Mouse (Mus musculus) gastrocnemius, postnatal 36 days (tissue): Measurements from ENCODE around the gene Krt18. TPM values are rescaled to one million over a fixed set of nuclear protein-coding genes. Genes with fewer than 3 reads are reported as not detected.
"Not testable (repeated sequence)": the region's sequence is repeated elsewhere in the genome, so short reads cannot be mapped to it uniquely, and the experiment has no call there.

ENCODE experiments used
- DNase-seq, 2 experiments: peaks; one replicate each; pipeline ENCODE4 v3.0.0; 2022
- intact Hi-C: fragments of 180-260 bp; cut with DNase I; formaldehyde crosslinking; loops from one replicate; pipeline ENCODE4 v1.15.1; 2025
- total RNA-seq, 2 experiments: library from RNA; stranded (reverse); gene quantifications; 2 replicates each; pipeline ENCODE4 v1.2.3; 2021

Krt18 gene
- total RNA-seq, 2 experiments from 2014 or later, result 1.3 TPM; not detected in 1

DNA sequence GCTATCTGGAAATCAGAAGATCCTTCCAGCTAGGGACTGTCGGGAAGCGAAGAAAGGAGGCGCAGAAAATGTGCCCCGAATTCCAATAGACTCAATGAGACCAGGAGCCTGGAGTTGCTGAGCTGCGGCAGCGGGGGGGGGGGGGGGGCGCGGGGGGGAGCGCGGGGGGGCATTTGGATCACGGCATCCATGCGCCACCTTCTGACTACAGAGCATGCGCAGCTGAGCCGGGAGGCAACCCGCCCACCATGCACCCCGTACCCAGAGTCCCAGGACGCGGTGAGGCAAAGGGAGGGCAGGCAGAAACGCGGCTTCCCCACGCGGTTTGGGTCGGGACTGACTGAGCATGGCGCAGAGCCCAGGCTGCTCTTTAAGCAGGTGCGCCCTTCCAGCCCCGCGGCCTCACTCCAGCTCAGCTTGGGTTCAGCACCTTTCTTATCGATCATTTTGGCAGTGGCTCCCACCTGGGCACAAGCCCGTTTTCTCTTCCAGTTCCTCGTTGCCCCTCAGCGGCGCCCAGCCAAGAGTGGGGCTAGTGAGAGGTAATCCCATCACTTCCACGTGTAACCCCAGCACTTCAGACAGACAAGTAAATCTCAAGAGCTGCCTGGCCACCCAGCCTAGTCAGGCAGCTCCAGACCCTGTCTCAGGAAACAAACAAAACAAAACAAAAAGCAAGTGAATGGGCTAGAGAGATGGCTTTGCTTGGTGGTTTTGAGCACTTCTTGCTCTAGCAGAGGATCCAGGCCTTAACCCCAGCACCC lies 24.1 kb downstream of the Krt18 start:
- peak in 1 of 2 experiments; percentile 19 for DNase-seq
- intact Hi-C loops, result no loop called here

DNA sequence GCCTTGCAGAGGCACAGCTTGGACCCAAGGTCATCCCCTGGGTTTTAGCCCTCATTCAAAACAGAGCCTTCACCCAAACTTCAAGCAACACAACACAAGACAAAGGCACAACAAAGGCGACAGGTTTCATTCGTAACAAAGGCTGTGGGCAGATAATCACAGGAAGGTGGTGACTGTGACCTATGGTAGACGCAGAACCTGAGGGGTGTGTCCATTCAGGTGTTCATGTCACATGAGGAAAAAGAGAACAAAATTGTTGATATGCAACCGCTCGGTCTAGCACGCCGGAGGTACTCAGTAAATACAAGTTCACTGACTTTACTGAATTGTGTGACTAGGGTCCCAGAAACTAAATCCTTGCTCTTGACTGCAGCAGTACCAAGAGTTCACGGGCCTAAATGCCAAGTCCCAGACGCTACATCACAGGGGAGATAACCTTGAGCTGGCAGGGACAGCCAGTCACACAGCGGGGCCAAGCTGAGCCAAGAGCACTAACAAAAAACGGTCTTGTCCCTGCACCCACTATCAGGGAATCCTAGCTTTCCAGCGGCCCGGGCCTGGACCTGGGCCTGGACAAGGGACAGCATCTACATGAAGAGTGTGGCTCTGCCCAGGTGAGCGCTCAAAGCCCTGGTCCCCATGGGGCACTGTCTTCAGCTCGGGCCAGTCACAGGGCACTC lies 28.7 kb downstream of the Krt18 start:
- no peak for DNase-seq
- intact Hi-C loops, result no loop called here

DNA sequence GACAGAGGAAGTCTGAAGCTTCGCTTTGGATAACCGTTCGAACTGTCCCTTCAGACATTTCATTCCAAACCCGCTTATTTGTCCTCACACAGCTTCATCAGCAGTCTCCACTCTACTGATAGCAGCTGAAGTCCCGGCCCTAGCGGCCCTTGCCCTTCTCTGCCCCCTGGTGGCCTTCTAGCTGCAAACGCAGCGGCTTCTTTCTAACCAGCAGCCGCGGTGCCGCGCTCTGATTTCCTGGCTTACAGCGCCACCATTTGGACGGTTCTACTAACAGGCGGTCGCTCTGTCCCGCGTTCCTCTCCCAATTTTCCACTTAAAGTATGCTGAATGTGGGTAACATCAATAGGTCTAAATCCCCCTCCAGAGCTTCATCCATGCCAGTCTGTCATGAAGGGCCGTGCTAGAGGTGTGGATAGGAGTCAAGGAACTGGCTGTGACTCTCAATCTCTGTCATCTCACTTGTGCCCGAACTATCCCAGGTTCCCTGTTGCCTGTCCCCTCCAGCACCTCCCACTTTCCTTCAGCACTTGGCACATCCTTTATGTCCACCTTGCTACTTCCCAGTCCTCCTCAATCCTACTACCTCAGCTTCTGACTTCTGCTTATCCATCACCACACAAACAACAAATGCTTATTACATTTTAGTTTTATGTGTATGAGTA lies 37.8 kb downstream of the Krt18 start:
- peak; percentile 83 to 93 for DNase-seq
- intact Hi-C loops, result loop anchor here (1.0 to 10.0 kb wide), 3 partner anchors 77 to 738 kb away; no protein-coding TSS in a partner anchor

DNA sequence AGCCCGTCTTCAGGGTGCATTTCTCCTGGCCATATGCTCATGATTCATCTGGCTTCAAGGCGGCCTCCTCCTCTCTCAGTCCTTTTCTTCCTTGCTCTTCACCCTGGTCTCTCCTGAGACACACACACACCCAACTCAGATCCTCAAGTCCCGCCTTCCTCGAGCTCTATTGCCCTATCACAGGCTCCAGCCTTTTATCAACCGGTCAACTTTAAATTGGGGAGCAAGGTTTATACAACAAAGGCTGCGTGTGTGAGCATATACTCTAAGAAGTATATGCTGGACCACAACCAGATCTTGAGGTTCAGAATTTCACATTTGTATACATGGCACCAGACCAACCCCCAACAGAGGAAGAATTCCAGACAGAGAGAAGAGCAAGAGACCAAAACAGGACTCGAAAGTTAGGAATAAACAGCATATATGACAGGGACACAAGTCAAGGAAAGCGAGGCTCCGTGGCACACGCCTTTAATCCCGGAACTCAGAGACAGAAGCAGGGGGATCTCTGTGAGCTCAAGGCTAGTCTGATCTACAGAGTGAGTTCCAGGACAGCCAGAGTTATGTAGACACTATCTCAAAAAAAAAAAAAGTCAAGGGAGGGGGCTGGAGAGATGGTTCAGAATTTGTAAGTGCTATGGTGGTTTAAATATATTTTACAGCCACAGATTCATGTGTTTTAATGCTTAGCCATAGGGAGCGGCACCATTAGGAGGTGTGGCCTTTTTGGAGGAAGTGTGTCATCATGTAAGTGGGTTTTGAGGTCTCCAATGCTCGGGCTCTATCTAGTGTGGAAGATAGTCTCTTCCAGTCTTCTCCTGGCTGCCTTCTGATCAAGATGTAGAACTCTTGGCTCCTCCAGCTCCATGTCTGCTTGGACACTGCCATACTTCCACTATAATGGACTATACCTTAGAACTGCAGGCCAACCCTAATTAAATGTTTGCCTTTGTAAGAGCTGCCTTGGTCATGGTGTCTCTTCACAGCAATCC lies 42.8 kb downstream of the Krt18 start:
- intact Hi-C loops, result loop anchor here (10.0 kb wide), 1 partner anchor 846 kb away; the partner anchor contains the start of gene Grasp
- DNase-seq, result no peak

DNA sequence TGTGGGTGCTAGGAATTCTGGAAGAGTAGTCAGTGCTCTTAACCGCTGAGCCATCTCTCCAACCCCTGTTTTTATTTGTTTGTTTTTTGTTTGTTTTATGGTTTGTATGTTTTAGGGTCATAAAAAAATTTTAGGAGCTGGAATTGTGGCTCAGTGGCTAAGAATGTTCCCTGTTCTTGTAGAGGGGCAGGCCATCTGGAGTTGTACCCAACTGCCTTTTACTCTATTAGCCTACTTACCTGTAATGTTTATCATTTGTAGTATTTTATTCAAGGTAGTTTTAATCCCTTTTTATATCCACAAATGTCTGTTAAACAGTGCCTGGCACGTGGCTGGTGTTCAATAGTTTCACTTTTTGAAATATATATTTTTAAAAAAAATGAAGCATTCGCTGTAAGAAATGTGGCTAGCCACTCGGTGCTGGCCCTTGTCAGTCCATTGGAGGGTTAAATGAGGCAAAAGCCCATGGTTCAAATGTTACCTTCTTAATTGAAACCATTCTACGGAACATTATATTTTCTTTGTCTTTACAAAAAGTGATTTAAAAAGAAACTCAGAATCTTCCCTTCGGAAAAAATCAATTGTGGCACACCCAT lies 45.1 kb downstream of the Krt18 start:
- intact Hi-C loops, result loop anchor here (10.0 kb wide), 1 partner anchor 848 kb away; the partner anchor contains the start of gene Grasp

DNA sequence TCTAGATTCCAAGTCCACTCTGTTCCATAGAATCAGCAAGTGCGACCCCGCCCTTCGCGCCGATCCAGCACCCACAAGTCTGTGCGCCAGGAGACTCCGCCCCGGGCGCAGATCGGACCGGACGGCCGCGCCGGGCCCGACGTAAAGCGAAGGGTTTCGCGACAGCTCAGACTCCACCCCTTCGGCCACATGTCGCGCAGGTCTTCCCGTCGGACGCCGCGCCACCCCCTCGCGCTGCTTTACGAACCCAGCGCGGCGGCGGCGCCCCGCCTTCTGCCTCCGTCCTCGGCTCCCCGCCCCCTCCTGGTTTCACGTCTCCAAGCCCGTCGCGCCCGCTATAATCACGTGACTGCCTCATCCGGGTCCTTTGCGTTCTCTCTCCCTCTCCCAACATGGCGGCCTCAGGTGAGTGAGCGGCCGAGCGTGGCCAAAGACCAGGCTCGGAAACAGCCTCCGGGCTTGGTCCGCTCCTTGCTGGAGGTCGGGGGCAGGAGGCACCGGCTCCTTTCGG lies 45.6 kb downstream of the Krt18 start, which contains the start of gene Eif4b:
Gene Eif4b (plus strand): TSS at position 215 of the 511 bp plus-strand sequence.
- peak; percentile 97 to 98 for DNase-seq
- intact Hi-C loops, result loop anchor here (10.0 kb wide), 1 partner anchor 849 kb away; the partner anchor contains the start of gene Grasp

More for the DNA sequence above, 45.1 kb downstream of the Krt18 start:
- no peak for DNase-seq

DNA sequence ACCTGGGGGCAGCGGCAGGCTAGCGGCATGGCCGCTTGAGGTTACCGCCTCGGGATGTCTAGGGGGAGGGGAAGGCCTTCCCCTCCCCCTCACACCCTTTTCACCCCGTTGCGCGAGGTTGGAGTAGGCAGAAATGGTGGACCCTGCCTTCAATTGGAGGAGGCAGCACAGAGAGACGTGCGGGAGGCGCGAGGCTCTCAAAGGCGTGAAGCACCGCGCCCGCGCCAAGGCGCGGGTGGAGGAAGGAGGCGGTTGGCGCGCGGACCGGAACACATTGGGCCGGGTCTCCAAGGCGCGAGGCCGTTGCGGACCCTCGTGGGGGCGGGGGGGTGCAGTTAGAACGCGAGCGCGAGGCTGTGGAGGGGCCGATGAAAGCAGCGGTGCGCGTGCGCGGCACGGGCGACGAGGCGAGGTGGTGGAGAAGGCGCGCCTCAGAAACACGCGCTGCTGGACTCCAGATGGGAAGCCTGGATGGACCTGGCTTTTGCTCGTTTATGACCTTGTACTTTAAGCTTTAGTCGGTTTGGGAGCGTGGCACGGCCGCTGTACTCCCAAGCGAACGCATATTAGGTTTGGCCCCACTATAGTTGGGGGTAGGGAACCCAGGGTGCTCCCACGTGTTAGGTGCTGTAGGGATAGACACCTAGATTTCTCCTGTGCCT lies 46.2 kb downstream of the Krt18 start:
- intact Hi-C loops, result loop anchor here (10.0 kb wide), 1 partner anchor 849 kb away; the partner anchor contains the start of gene Grasp
- DNase-seq, result peak; percentile 39 to 58

DNA sequence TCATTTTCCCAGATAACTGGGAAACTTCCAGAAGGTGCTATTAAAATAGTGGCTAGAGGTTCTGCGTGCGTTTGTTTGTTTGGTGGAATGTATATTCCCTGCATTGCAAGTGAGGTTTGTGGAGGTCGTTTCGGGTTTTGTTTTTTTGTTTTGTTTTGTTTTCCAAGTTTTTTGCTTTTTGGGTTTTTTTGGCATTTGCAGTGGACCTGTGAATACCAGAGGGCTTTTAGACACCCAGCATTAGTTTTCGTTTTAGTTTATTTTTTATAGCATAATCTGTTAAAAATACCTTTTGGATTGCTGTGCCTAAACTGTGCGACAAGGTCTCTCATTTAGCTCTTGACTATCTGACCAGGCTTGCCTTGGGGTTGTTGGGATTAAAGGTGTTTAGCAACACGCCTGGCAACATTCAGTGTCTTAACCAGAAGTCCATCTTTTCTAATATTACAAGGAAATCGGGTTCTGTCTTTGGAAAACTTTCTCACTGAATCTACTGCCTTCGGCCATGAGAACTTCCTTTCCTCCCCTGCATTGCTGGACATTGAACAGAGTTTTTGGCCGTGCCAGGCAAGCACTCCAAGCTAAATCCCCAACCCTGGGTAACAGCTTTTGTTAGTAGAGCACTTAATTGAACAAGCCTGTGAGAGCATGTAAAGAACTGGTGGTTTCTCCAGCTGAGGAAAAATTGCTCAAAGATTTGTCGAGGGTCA lies 47.1 kb downstream of the Krt18 start:
- intact Hi-C loops, result loop anchor here (10.0 kb wide), 1 partner anchor 850 kb away; the partner anchor contains the start of gene Grasp
- DNase-seq, result no peak

DNA sequence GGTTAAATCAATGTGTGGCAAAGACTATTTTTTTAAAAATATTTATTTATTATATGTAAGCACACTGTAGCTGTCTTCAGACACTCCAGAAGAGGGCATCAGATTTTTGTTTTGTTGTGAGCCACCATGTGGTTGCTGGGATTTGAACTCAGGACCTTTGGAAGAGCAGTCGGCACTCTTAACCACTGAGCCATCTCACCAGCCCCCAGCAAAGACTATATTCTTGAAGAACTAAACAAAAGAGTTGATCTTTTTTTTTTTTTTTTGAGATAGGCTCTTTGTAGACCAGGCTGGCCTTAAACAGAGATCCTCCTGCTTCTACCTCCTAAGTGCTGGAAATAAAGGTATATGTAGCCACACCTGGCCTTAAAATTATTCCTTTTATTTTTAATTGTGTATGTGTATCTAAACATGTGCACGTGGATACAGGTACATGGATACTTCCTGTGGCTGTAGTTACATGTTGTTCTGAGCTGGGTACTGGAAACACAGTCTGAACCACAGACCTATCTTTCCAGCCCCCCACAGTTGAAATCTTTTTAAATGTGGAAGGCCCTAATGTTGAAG lies 49.2 kb downstream of the Krt18 start:
- intact Hi-C loops, result loop anchor here (10.0 kb wide), 1 partner anchor 852 kb away; the partner anchor contains the start of gene Grasp
- no peak for DNase-seq

DNA sequence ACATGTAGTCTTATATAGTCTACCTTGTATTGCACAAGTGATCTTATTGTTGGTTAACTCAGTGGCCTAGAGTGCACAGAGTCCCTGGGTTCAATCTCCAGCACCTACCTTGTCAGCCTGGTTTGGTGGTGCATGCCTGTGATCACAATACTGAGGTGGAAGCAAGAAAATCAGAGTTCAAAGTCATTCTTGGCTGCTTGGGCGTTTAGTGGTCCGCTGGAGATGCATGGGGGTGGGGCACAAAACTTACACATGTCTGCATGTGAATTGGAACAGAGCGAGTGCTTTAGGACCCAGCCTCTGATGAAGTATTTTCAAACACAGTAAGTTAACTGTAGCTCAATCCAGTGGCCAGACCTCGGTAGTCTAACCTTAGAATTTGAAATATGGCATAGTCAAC lies 51.2 kb downstream of the Krt18 start:
- DNase-seq, result no peak
- intact Hi-C loops, result loop anchor here (10.0 kb wide), 1 partner anchor 854 kb away; the partner anchor contains the start of gene Grasp

DNA sequence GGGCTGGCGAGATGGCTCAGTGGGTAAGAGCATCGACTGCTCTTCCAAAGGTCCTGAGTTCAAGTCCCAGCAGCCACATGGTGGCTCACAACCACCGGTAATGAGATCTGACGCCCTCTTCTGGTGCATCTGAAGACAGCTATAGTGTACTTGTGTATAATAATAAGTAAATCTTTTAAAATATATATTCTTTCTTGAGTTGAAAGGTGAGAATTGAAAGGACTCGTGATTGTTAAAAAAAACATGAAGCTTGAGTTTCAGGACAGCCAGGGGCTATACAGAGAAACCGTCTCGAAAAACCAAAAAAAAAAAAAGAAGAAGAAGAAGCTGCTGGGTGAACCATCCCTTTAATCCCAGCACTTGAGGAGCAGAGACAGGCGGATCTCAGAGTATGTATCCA lies 51.9 kb downstream of the Krt18 start:
- intact Hi-C loops, result loop anchor here (10.0 kb wide), 1 partner anchor 855 kb away; the partner anchor contains the start of gene Grasp
- DNase-seq, result not testable (repeated sequence)

DNA sequence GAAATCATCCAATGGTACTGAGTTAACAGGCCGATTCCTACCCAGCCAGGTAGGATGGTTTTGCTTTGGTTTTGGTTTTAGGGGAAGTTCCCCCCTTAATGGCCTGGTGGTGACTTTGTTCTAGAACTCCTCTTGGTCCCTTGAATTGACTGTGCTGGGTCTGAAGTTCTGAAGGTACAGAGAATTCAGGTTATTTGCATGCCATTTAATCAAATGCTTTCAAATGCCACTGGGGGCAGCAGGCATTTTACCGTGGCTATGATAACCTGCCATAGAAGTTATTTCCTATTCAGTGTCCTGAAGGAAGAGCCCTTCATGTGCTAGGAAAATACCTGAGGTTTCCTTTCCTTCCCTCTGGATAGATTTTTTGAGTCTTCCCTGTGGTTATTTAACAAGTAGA lies 52.4 kb downstream of the Krt18 start:
- intact Hi-C loops, result no loop called here
- no peak for DNase-seq

Other genes starting within 250 kb of the Krt18 start
- gene Krt72, start 241.7 kb upstream of the Krt18 start, total RNA-seq, result not detected
- gene Krt73, start 225.8 kb upstream of the Krt18 start, total RNA-seq, result not detected
- not detected for gene Krt2, start 210.0 kb upstream of the Krt18 start, total RNA-seq
- gene Krt1, start 177.4 kb upstream of the Krt18 start, total RNA-seq, result not detected
- gene Krt77, start 158.5 kb upstream of the Krt18 start, total RNA-seq, result not detected
- gene Krt76, start 135.3 kb upstream of the Krt18 start, total RNA-seq, result not detected
- under 1 TPM in 1 of 2 experiments, not detected in 1; 0.12 TPM for gene Krt4, start 103.4 kb upstream of the Krt18 start, total RNA-seq
- under 1 TPM in 1 of 2 experiments, not detected in 1; 0.13 TPM for gene Krt79, start 87.9 kb upstream of the Krt18 start, total RNA-seq
- gene Krt78, start 73.9 kb upstream of the Krt18 start, total RNA-seq, result not detected
- 1 to 10 TPM in 1 of 2 experiments, under 1 TPM in 1; 0.30 to 1.0 TPM for gene Krt8, start 23.7 kb upstream of the Krt18 start, total RNA-seq
- 100 to 1,000 TPM; 148 to 169 TPM for gene Eif4b, start 45.6 kb downstream of the Krt18 start, total RNA-seq
- gene Tns2, start 72.2 kb downstream of the Krt18 start, total RNA-seq, result 10 to 100 TPM; 34.7 to 36.0 TPM
- 1 to 10 TPM; 6.0 to 6.2 TPM for gene Spryd3, start 108.1 kb downstream of the Krt18 start, total RNA-seq
- 10 to 100 TPM; 42.6 TPM for gene Igfbp6, start 116.2 kb downstream of the Krt18 start, total RNA-seq
- under 1 TPM in 1 of 2 experiments, not detected in 1; 0.15 TPM for gene Soat2, start 122.3 kb downstream of the Krt18 start, total RNA-seq
- 10 to 100 TPM; 24.3 to 26.6 TPM for gene Zfp740, start 175.1 kb downstream of the Krt18 start, total RNA-seq
- 1 to 10 TPM; 7.5 to 7.6 TPM for gene Csad, start 176.5 kb downstream of the Krt18 start, total RNA-seq
- 1 to 10 TPM in 1 of 2 experiments, under 1 TPM in 1; 0.69 to 1.3 TPM for gene Itgb7, start 203.8 kb downstream of the Krt18 start, total RNA-seq
- gene Rarg, start 229.3 kb downstream of the Krt18 start, total RNA-seq, result 1 to 10 TPM; 9.3 to 9.9 TPM
- not detected for gene Gm9918, start 242.4 kb downstream of the Krt18 start, total RNA-seq